Mouse (Mus musculus) ES-Bruce4 (cell line): Measurements from ENCODE around the gene Ceacam18. TPM values are rescaled to one million over a fixed set of nuclear protein-coding genes. Genes with fewer than 3 reads are reported as not detected.

ENCODE experiments used
- H3K27ac ChIP-seq: 2 replicates; pipeline ENCODE4 v1.5.1; 2012; ENCODE audit warnings: low read length, inconsistent platforms; ENCODE audit not compliant: insufficient read depth
- H3K27me3 ChIP-seq: 2 replicates; pipeline ENCODE4 v1.6.1; 2012; ENCODE audit warnings: mild to moderate bottlenecking, low read length, inconsistent platforms; ENCODE audit not compliant: control insufficient read depth, poor library complexity, insufficient read depth, severe bottlenecking
- H3K36me3 ChIP-seq: 2 replicates; pipeline ENCODE4 v1.6.1; 2012; ENCODE audit warnings: inconsistent platforms, mild to moderate bottlenecking, low read length, moderate library complexity; ENCODE audit not compliant: control insufficient read depth, poor library complexity, insufficient read depth, severe bottlenecking
- H3K4me1 ChIP-seq: one replicate; pipeline ENCODE4 v1.8.1; 2011; ENCODE audit warnings: low read length; ENCODE audit not compliant: control insufficient read depth, insufficient read depth
- H3K4me3 ChIP-seq: 2 replicates; pipeline ENCODE4 v1.5.1; 2011; ENCODE audit warnings: low read depth, mild to moderate bottlenecking, low read length
- H3K9ac ChIP-seq: 2 replicates; pipeline ENCODE4 v1.6.1; 2012; ENCODE audit warnings: low read depth, mild to moderate bottlenecking, inconsistent platforms; ENCODE audit not compliant: poor library complexity, severe bottlenecking
- H3K9me3 ChIP-seq: replicated peaks from 2 replicates; pipeline ENCODE4 v1.6.1; 2012; ENCODE audit warnings: mild to moderate bottlenecking, low read length, inconsistent platforms; ENCODE audit not compliant: control insufficient read depth, poor library complexity, insufficient read depth, severe bottlenecking
- CTCF ChIP-seq: IDR thresholded peaks from one replicate; pipeline ENCODE4 v1.8.1; 2011; ENCODE audit warnings: low read depth, low read length
- EP300 ChIP-seq: IDR thresholded peaks from 2 replicates; pipeline ENCODE4 v1.6.1; 2011; ENCODE audit warnings: low read depth, low read length; ENCODE audit not compliant: insufficient read depth
- POLR2A ChIP-seq: IDR thresholded peaks from one replicate; pipeline ENCODE4 v1.8.1; 2011; ENCODE audit warnings: low read length; ENCODE audit not compliant: insufficient read depth
- polyA plus RNA-seq: library from polyadenylated mRNA; stranded (reverse); fragments of >200 nt; gene quantifications from 2 replicates; pipeline ENCODE4 v1.2.4, GENCODE M21; 2011; ENCODE audit warnings: low read depth; ENCODE audit not compliant: missing spikeins, insufficient read depth, insufficient read length

Ceacam18 gene
- polyA plus RNA-seq = not detected in 2 replicates

- Histone ChIP-seq H3K4me1 (no peaks in the 10 kb centered on the region), H3K9me3 (no peaks in the 10 kb centered on the region), H3K27me3 (no peaks in the 10 kb centered on the region), H3K27ac (no peak within 1 kb of the TSS), H3K36me3 (no peaks in the 10 kb centered on the region), H3K9ac (no peak within 1 kb of the TSS), H3K4me3 (no peak within 1 kb of the TSS)
- TF ChIP-seq EP300 (no peak), CTCF (no peak), POLR2A (no peak)
Observed at GRCm38 (mm10) chr7:43634500-43634899, at the start of gene Ceacam18. Gene Ceacam18 (plus strand): TSS chr7:43634707.

DNA sequence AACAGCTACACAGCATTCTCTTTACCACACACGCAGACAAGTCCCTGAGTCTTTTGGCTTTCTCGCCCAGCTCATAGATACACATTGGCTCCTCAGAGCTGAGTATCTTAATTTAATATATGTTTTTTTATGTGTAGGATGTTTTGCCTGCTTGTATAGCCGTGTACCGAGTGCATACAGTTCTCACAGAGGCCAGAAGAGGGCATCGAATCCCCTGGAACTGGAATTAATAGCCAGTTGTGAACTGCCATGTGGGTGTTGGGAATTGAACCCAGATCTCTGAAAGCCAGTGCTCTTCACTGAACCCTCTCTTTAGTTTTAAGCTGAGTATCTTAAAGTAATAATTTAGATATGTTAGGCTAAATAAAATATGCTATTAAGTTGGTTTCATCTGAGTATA is 49.7 kb upstream of the Ceacam18 start:
- no peaks in the 10 kb centered on the region for H3K9me3 ChIP-seq
- peaks cover 2% of the 10 kb centered on the region for H3K4me1 ChIP-seq
- H3K36me3 ChIP-seq = peaks cover 48% of the 10 kb centered on the region
- TF ChIP-seq EP300 = no peak
- no peak for TF ChIP-seq POLR2A
- peak; percentile 22 for TF ChIP-seq CTCF
- no peak overlapping the region for H3K4me3 ChIP-seq
- no peak overlapping the region for H3K9ac ChIP-seq
- H3K27me3 ChIP-seq = no peaks in the 10 kb centered on the region
- H3K27ac ChIP-seq = no peak overlapping the region

DNA sequence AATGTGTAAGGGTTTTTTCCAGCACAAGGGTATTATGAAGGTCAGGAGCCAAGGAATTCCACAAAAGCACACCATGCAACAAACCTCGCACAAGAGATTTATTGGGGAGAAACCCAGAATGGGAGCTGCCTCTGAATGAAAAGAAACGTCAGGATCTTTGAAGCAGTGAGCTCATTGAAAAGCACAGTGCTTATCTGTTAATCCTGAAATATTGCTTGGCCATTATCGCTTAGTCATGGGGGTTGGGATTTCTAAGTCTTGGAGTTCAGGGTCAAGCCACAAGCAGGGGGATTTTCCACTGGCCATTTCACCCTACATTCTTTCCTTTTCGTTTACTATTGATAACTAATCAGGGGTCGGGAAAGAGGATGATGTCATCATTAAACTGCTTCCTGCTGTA is 32.6 kb upstream of the Ceacam18 start:
- Histone ChIP-seq H3K4me3 (no peak overlapping the region), H3K36me3 (no peaks in the 10 kb centered on the region), H3K9me3 (no peaks in the 10 kb centered on the region), H3K27ac (peak overlapping the region; percentile 76), H3K9ac (peak overlapping the region; percentile 47; the same call in 1 of the 2 replicates), H3K27me3 (no peaks in the 10 kb centered on the region), H3K4me1 (peaks cover 3% of the 10 kb centered on the region)
- TF ChIP-seq CTCF (no peak), POLR2A (no peak), EP300 (no peak)

DNA sequence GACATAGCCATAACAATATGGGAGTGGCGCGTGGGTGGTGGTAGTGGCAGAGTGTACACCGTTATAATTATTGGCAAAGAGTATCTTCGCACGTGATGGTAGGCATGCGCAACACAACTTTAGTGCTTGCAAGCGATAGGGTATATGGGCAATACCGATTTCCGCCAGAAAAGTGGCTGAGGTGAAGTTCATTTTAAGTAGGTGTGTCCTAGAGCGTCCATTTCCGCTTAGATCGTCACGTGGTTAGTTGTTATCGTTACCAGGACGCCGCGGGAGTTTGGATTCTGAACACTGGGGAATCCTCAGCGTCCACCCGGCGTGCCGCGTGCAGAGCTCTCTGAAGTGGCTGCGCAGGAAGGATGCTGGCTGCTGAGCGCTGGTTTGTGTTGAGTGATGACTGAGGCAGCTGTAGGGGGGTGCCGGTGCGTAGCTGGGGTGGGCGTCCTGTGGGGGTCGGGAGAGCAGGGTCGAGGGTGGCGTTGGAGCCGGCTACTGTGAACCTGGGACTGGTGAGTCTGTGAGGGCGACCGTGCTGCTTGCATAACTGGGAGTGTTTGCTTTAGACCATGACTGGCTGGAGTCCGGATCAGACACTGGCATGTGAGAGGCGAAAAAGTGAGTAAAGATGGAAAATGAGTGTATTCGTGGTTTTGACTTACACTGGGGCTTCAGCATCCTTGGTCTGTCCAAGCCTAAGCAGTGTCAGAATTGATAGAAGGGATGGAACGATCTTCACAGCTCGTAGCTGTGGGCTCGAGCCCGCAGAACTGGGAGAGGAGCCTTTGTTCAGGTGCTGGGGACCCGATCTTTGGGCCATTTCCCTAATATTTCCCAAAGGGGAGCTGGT is 27.4 kb upstream of the Ceacam18 start, which contains the start of gene Zfp819:
TSS of gene Zfp819 (plus strand) at position 274 of the 847 bp plus-strand sequence.
- H3K4me1 ChIP-seq = peaks cover 4% of the 10 kb centered on the region
- peak within 1 kb of the TSS; percentile 69 for H3K4me3 ChIP-seq
- H3K27ac ChIP-seq = peak within 1 kb of the TSS; percentile 68
- H3K9me3 ChIP-seq = no peaks in the 10 kb centered on the region
- peak within 1 kb of the TSS; percentile 25 for H3K9ac ChIP-seq
- H3K27me3 ChIP-seq = no peaks in the 10 kb centered on the region
- H3K36me3 ChIP-seq = peaks cover 8% of the 10 kb centered on the region; the same call in 1 of the 2 replicates
- TF ChIP-seq EP300 (no peak), CTCF (no peak), POLR2A (no peak)

- Histone ChIP-seq H3K4me1 (peaks cover 4% of the 10 kb centered on the region), H3K9ac (peak overlapping the region; percentile 25; the same call in 1 of the 2 replicates), H3K27ac (peak overlapping the region; percentile 90), H3K4me3 (peak overlapping the region; percentile 69), H3K9me3 (no peaks in the 10 kb centered on the region), H3K27me3 (no peaks in the 10 kb centered on the region), H3K36me3 (peaks cover 13% of the 10 kb centered on the region)
- TF ChIP-seq EP300 (peak; percentile 70; the same call in 1 of the 2 replicates), POLR2A (no peak)
Observed at GRCm38 (mm10) chr7:43607743-43608287, 26.7 kb upstream of the Ceacam18 start.

GRCm38 (mm10) chr7:43608316-43608824 is 26.1 kb upstream of the Ceacam18 start:
- H3K4me3 ChIP-seq = no peak overlapping the region
- peaks cover 13% of the 10 kb centered on the region for H3K36me3 ChIP-seq
- peak overlapping the region; percentile 90 for H3K27ac ChIP-seq
- H3K9me3 ChIP-seq = no peaks in the 10 kb centered on the region
- TF ChIP-seq CTCF (no peak), POLR2A (no peak), EP300 (no peak)
- no peaks in the 10 kb centered on the region for H3K27me3 ChIP-seq
- H3K9ac ChIP-seq = peak overlapping the region; percentile 18; the same call in 1 of the 2 replicates
- H3K4me1 ChIP-seq = peaks cover 4% of the 10 kb centered on the region
